Mouse (Mus musculus): Measurements from ENCODE around the gene Rcan2.

Gene Rcan2

GRCm38 (mm10) chr17:44078631-44079350, 277.6 kb downstream of the Rcan2 start, which contains the start of gene Enpp5:
Enpp5 (plus strand) TSS chr17:44078813.
- DNase-seq, result peak; percentile 90 to 92

DNA sequence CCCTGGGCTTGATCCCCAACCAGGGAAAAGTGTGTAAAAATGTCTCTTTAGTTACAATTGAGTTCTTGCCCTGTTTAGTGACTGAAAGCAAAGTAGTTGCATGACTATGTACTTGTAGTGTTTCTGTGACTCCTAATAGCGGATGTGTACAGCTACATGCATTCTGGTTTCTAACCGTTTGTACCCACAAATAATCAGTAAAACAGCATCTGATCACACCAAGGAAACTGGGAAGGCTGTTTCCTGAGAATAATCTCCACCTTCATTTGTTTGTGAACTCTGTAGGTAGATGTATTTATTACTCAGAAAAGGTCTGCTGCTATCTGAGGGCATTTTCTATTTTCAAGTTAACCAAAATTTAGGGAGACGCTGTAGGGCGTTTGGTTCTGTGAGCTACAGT, 282.0 kb downstream of the Rcan2 start:
- no peak for DNase-seq

DNA sequence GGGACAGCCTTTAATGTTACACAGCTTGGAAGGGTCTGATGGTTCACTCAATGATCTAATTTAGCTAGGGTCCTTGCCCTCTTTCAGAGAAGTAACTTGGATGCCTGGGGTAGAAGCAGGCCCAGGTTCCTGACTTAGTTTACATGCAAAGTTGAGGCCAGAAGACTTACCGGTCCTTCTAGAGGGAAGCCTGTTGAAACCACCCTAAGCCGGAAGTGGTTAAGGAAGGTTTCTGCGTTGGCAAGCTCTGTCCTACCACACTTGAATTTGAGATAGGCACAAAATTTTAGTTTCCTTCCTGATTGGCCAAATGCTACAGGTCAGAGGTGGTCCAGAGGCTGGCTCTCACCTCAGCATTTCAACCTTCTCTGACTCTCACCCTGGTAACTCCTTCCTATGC, 287.1 kb downstream of the Rcan2 start:
- DNase-seq, result no peak

All from cerebellum, postnatal 36 days (tissue).